ENCODE assay signal across 20 mouse cellular contexts in the genomic region with DNA sequence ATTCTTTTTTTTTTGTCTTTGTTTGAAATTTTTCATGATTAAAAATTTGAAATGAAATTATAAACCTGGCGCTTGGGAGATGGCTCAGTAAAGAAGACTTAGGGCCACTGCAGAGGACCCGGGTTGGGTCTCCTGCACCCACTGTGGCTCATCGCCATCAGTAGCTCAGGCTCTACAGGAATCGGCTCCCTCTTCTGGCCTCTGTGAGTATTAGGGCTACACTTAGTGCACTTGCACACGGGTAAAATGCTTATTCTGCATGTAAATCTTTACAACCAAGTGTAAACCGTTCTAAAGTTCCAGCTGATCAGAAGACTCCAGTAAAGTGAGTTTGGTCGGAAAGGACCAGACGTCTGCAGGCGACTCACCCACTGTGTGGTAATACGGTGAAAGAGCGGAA. TPM values are rescaled to one million over a fixed set of nuclear protein-coding genes. Genes with fewer than 3 reads are reported as not detected.
DNase-seq lines count a peak whose midpoint lies in the region; ATAC-seq and TF ChIP-seq lines count a peak whose summit lies in the region.
"Had no signal": no experiment of that assay in that cellular context is flagged by ENCODE, and none has a peak within 500 bp of the region (broad histone marks: within the 10 kb centered on the region; RNA-seq: fewer than 3 reads in every experiment).

No protein-coding gene starts in this region.

- H3K36me3 ChIP-seq in liver, adult 2 months (ENCODE audit: control insufficient read depth, insufficient read depth, low read length), result peaks cover 66% of the 10 kb centered on the region
- H3K36me3 ChIP-seq in liver, embryonic 11.5 days (ENCODE audit: control insufficient read depth, insufficient read depth, low read length), result peaks cover 12% of the 10 kb centered on the region; the same call in 1 of the 2 replicates

- H3K4me3 ChIP-seq in gastrocnemius, adult 2 months, result no peak overlapping the region
- no peak overlapping the region for H3K4me3 ChIP-seq in liver, adult 2 months (ENCODE audit: insufficient read depth, low read depth, low read length)
- H3K4me3 ChIP-seq in liver, embryonic 11.5 days (ENCODE audit: low read depth, low read length), result no peak overlapping the region
- H3K4me3 ChIP-seq: embryonic facial prominence, embryonic 10.5 days; erythroblast, embryonic 14.5 days; forebrain, embryonic 15.5 days; limb, embryonic 10.5 days; neural tube, embryonic 12.5 days had no signal

- intact Hi-C loops in gastrocnemius, adult 2 months (cut with DNase I), result no loop called here

- no peaks in the 10 kb centered on the region for H3K4me1 ChIP-seq in liver, adult 2 months (ENCODE audit: control insufficient read depth, insufficient read depth, low read length)
- H3K4me1 ChIP-seq in liver, embryonic 11.5 days (replicated peaks; ENCODE audit: control insufficient read depth, insufficient read depth, low read length), result no peaks in the 10 kb centered on the region
- H3K4me1 ChIP-seq: embryonic facial prominence, embryonic 10.5 days; forebrain, embryonic 15.5 days; limb, embryonic 10.5 days; neural tube, embryonic 12.5 days had no signal

- ATAC-seq in liver, embryonic 11.5 days (replicated peaks; ENCODE audit: low FRiP score), result no peak
- 0 out of 2 replicates have a peak, but pooled peaks have one; percentile 37 for ATAC-seq in megakaryocyte-erythroid progenitor cell, adult 5-6 weeks (replicated peaks; ENCODE audit: low FRiP score, low TSS enrichment, poor library complexity, severe bottlenecking)
- ATAC-seq: forebrain, embryonic 15.5 days; hindbrain, embryonic 16.5 days; midbrain, embryonic 16.5 days had no signal

- H3K79me2 ChIP-seq in liver, adult 2 months (ENCODE audit: control insufficient read depth, insufficient read depth, low read length), result no peaks in the 10 kb centered on the region

- no peak overlapping the region for H3K4me2 ChIP-seq in liver, embryonic 11.5 days
- H3K4me2 ChIP-seq: forebrain, embryonic 15.5 days; neural tube, embryonic 12.5 days had no signal

- peak; percentile 28; the same call in 1 of the 2 replicates for TF ChIP-seq CTCF in gastrocnemius, adult 2 months (IDR thresholded peaks at IDR 0.05)
- TF ChIP-seq CTCF in liver, adult 2 months (IDR thresholded peaks at IDR 0.05; ENCODE audit: low read depth, low read length), result peak; percentile 36; the same call in 1 of the 2 replicates

- 96% methylated on average over 11 of the region's 11 CpGs for WGBS in liver, adult 2 months
- WGBS in liver, embryonic 11.5 days, result 90% methylated on average over 11 of the region's 11 CpGs

- no peaks in the 10 kb centered on the region for H3K9me3 ChIP-seq in liver, embryonic 11.5 days (ENCODE audit: control insufficient read depth, low read length)
- H3K9me3 ChIP-seq: embryonic facial prominence, embryonic 10.5 days; forebrain, embryonic 15.5 days; limb, embryonic 10.5 days; neural tube, embryonic 12.5 days had no signal

- TF ChIP-seq POLR2A in liver, adult 2 months (IDR thresholded peaks at IDR 0.05; ENCODE audit: extremely low read depth, insufficient read depth, low read length), result no peak

- H3K9ac ChIP-seq in liver, adult 2 months (ENCODE audit: low read depth, low read length), result no peak overlapping the region
- no peak overlapping the region for H3K9ac ChIP-seq in liver, embryonic 11.5 days (ENCODE audit: low read depth, low read length)
- H3K9ac ChIP-seq: forebrain, embryonic 15.5 days; neural tube, embryonic 12.5 days had no signal

- DNase-seq in gastrocnemius, adult 2 months, result no peak
- no peak for DNase-seq in gastrocnemius, postnatal 4 days (ENCODE audit: low spot score in 2 of 2)
- DNase-seq in liver, adult 2 months (ENCODE audit: extremely low read depth, low read depth, low spot score), result no peak
- no peak for DNase-seq in liver, embryonic 11.5 days (ENCODE audit: low spot score)
- peak; percentile 35 for DNase-seq in ES-CJ7 (ENCODE audit: low read depth, low spot score)
- DNase-seq in adrenal gland, adult 8-10 months, result no peak
- DNase-seq in kidney, postnatal 14 days, result no peak
- DNase-seq: cerebellum, adult 11-12 months; cerebellum, postnatal 36 days; lung, adult 18-20 months; retina, postnatal 1 day had no signal

- H3K27ac ChIP-seq in gastrocnemius, adult 2 months, result no peak overlapping the region
- no peak overlapping the region for H3K27ac ChIP-seq in liver, adult 2 months (replicated peaks; ENCODE audit: insufficient read depth, low read depth, low read length)
- H3K27ac ChIP-seq in liver, embryonic 11.5 days (ENCODE audit: low read depth, low read length), result no peak overlapping the region
- H3K27ac ChIP-seq: embryonic facial prominence, embryonic 10.5 days; forebrain, embryonic 15.5 days; limb, embryonic 10.5 days; neural tube, embryonic 12.5 days had no signal

- no peaks in the 10 kb centered on the region for H3K27me3 ChIP-seq in liver, adult 2 months (ENCODE audit: control insufficient read depth, insufficient read depth, low read length)
- no peaks in the 10 kb centered on the region for H3K27me3 ChIP-seq in liver, embryonic 11.5 days (replicated peaks; ENCODE audit: control insufficient read depth, insufficient read depth, low read length)
- H3K27me3 ChIP-seq: forebrain, embryonic 15.5 days; neural tube, embryonic 12.5 days had no signal

RNA-seq across cellular contexts. Expression of gene Fastkd1, which starts 19.8 kb away (rescaled TPM):
- 10 to 100 TPM; 15.2 to 20.3 TPM for total RNA-seq in gastrocnemius, adult 2 months (2021)
- total RNA-seq in gastrocnemius, postnatal 4 days (2021), result 10 to 100 TPM; 12.6 to 15.8 TPM
- 14.4 TPM in 2 replicates for total RNA-seq in liver, adult 2 months (2014; rRNA removed)
- polyA plus RNA-seq in liver, adult 2 months (2012; rRNA removed), result 6.5 and 6.8 TPM in 2 replicates
- polyA plus RNA-seq in liver, embryonic 11.5 days (2014; fragmentation: Nextera tagmentation; extraction: Ambion mirVana), result 16.0 and 17.0 TPM in 2 replicates
- 21.4 and 25.6 TPM in 2 replicates for total RNA-seq in megakaryocyte-erythroid progenitor cell, adult 5-6 weeks (2014; fragmentation: Nextera tagmentation)
- 12.6 and 18.4 TPM in 2 replicates for total RNA-seq in megakaryocyte-erythroid progenitor cell, adult 5-6 weeks (2017)
- total RNA-seq in adrenal gland, adult 8-10 months (2022), result 10 to 100 TPM; 21.4 to 26.0 (median 22.6) TPM
- polyA plus RNA-seq: erythroblast, embryonic 14.5 days had no signal

RNA-seq across cellular contexts. Expression of gene Klhl41, which starts 23.6 kb away (rescaled TPM):
- 100 to 1,000 TPM; 511 to 652 TPM for total RNA-seq in gastrocnemius, adult 2 months (2021)
- 100 to 1,000 TPM; 564 to 620 TPM for total RNA-seq in gastrocnemius, postnatal 4 days (2021)
- total RNA-seq in liver, adult 2 months (2014; rRNA removed), result 0.20 and 0.37 TPM in 2 replicates
- 0.02 and 0.06 TPM in 2 replicates for polyA plus RNA-seq in liver, adult 2 months (2012; rRNA removed)
- 0.22 and 0.75 TPM in 2 replicates for polyA plus RNA-seq in liver, embryonic 11.5 days (2014; fragmentation: Nextera tagmentation; extraction: Ambion mirVana)
- total RNA-seq in megakaryocyte-erythroid progenitor cell, adult 5-6 weeks (2014; fragmentation: Nextera tagmentation), result not detected in 2 replicates
- total RNA-seq in megakaryocyte-erythroid progenitor cell, adult 5-6 weeks (2017), result not detected in 2 replicates
- total RNA-seq in adrenal gland, adult 8-10 months (2022), result under 1 TPM; 0.21 to 0.59 (median 0.54) TPM
- polyA plus RNA-seq: erythroblast, embryonic 14.5 days; small intestine, adult 2 months had no signal

RNA-seq across cellular contexts. Expression of gene Ppig, which starts 28.8 kb away (rescaled TPM):
- 10 to 100 TPM; 31.8 to 35.3 TPM for total RNA-seq in gastrocnemius, adult 2 months (2021)
- total RNA-seq in gastrocnemius, postnatal 4 days (2021), result 10 to 100 TPM; 44.2 to 63.2 TPM
- 9.3 and 9.7 TPM in 2 replicates for total RNA-seq in liver, adult 2 months (2014; rRNA removed)
- 0.91 and 1.3 TPM in 2 replicates for polyA plus RNA-seq in liver, adult 2 months (2012; rRNA removed)
- polyA plus RNA-seq in liver, embryonic 11.5 days (2014; fragmentation: Nextera tagmentation; extraction: Ambion mirVana), result 98.3 and 110 TPM in 2 replicates
- 73.4 and 94.4 TPM in 2 replicates for total RNA-seq in megakaryocyte-erythroid progenitor cell, adult 5-6 weeks (2014; fragmentation: Nextera tagmentation)
- 72.8 and 124 TPM in 2 replicates for total RNA-seq in megakaryocyte-erythroid progenitor cell, adult 5-6 weeks (2017)
- 10 to 100 TPM; 53.1 to 68.6 (median 61.8) TPM for total RNA-seq in adrenal gland, adult 8-10 months (2022)

RNA-seq across cellular contexts. Expression of gene Bbs5, which starts 46.5 kb away (rescaled TPM):
- 1 to 10 TPM; 3.7 to 4.6 TPM for total RNA-seq in gastrocnemius, adult 2 months (2021)
- total RNA-seq in gastrocnemius, postnatal 4 days (2021), result 1 to 10 TPM; 6.3 to 6.7 TPM
- total RNA-seq in liver, adult 2 months (2014; rRNA removed), result 2.6 and 4.5 TPM in 2 replicates
- polyA plus RNA-seq in liver, adult 2 months (2012; rRNA removed), result 0.49 and 1.1 TPM in 2 replicates
- polyA plus RNA-seq in liver, embryonic 11.5 days (2014; fragmentation: Nextera tagmentation; extraction: Ambion mirVana), result 8.4 and 10.9 TPM in 2 replicates
- total RNA-seq in megakaryocyte-erythroid progenitor cell, adult 5-6 weeks (2014; fragmentation: Nextera tagmentation), result 1.4 and 4.1 TPM in 2 replicates
- total RNA-seq in megakaryocyte-erythroid progenitor cell, adult 5-6 weeks (2017), result 1.6 and 8.2 TPM in 2 replicates
- total RNA-seq in adrenal gland, adult 8-10 months (2022), result 10 to 100 TPM in 2 of 4 experiments, 1 to 10 TPM in 2; 9.8 to 14.6 (median 10.2) TPM
- polyA plus RNA-seq: erythroblast, embryonic 14.5 days; small intestine, adult 2 months had no signal

Comparison
In these comparisons a context has a peak if more than half of its experiments do, and no peak if none do; other contexts are left out.
1. RNA of gene Klhl41, which starts 23.6 kb away (total RNA-seq): 511 to 652 TPM in gastrocnemius, adult 2 months and 564 to 620 TPM in gastrocnemius, postnatal 4 days; 0.21 to 0.59 TPM in adrenal gland, adult 8-10 months, 0.20 to 0.37 TPM in liver, adult 2 months and not detected in megakaryocyte-erythroid progenitor cell, adult 5-6 weeks; every median in the first group is over 100 times any median in the second.